Mouse (Mus musculus) midbrain, postnatal 0 days (tissue): ENCODE results near the gene Pwp2. TPM values are rescaled to one million over a fixed set of nuclear protein-coding genes. Genes with fewer than 3 reads are reported as not detected.
A peak's percentile ranks its signal among the peaks of the same experiment; 100 is the strongest.
"Not testable (repeated sequence)": the region's sequence is repeated elsewhere in the genome, so short reads cannot be mapped to it uniquely, and the experiment has no call there.

Experiments used
- ATAC-seq: fragments of 200-750 bp; cut with Nextera tagmentation; 2 replicates; pipeline ENCODE4 v1.8.0; 2017; ENCODE audit warnings: moderate number of reproducible peaks, mild to moderate bottlenecking, moderate TSS enrichment, moderate library complexity; ENCODE audit not compliant: low FRiP score
- DNase-seq: peaks from one replicate; pipeline ENCODE4 v3.0.0-alpha.2; 2015; ENCODE audit warnings: low spot score
- H3K27ac ChIP-seq: fragments of 300-500 bp; sonication (generic); 2 replicates; pipeline ENCODE4 v1.5.1; 2014; ENCODE audit warnings: low read depth, mild to moderate bottlenecking, low read length, mixed read lengths
- H3K27me3 ChIP-seq: fragments of 300-500 bp; sonication (generic); 2 replicates; pipeline ENCODE4 v1.6.1; 2014; ENCODE audit warnings: low read length, control low read depth, mixed read lengths; ENCODE audit not compliant: insufficient read depth
- H3K36me3 ChIP-seq: fragments of 300-500 bp; sonication (generic); 2 replicates; pipeline ENCODE4 v1.6.1; 2014; ENCODE audit warnings: low read length, control low read depth, mixed read lengths; ENCODE audit not compliant: insufficient read depth
- H3K4me1 ChIP-seq: fragments of 300-500 bp; sonication (generic); 2 replicates; pipeline ENCODE4 v1.6.1; 2014; ENCODE audit warnings: mild to moderate bottlenecking, control low read depth, antibody characterized with exemption, low read length, mixed read lengths; ENCODE audit not compliant: insufficient read depth
- H3K4me2 ChIP-seq: fragments of 300-500 bp; sonication (generic); 2 replicates; pipeline ENCODE4 v1.6.1; 2014; ENCODE audit warnings: low read depth, mild to moderate bottlenecking, low read length, mixed read lengths; ENCODE audit not compliant: poor library complexity, severe bottlenecking
- H3K4me3 ChIP-seq: fragments of 300-500 bp; sonication (generic); 2 replicates; pipeline ENCODE4 v1.5.1; 2014; ENCODE audit warnings: low read depth, mild to moderate bottlenecking, low read length, moderate library complexity
- H3K9ac ChIP-seq: fragments of 300-500 bp; sonication (generic); replicated peaks from 2 replicates; pipeline ENCODE4 v1.6.1; 2014; ENCODE audit warnings: mild to moderate bottlenecking, low read length, moderate library complexity, mixed read lengths; ENCODE audit not compliant: poor library complexity, severe bottlenecking
- H3K9me3 ChIP-seq: fragments of 300-500 bp; sonication (generic); 2 replicates; pipeline ENCODE4 v1.6.1; 2016; ENCODE audit warnings: low read length, control low read depth
- CTCF ChIP-seq: IDR thresholded peaks from 2 replicates; pipeline ENCODE4 v1.5.1; 2016; ENCODE audit warnings: antibody characterized with exemption, mild to moderate bottlenecking
- WGBS: fragments of 180-500 bp; shearing (Covaris S2); extraction: QIAGEN DNeasy Blood & Tissue Kit; methylation state at CpG from one replicate; pipeline ENCODE4 v1.1.7; 2014; 5-methylcytosine and 5-hydroxymethylcytosine counted together
- polyA plus RNA-seq: library from polyadenylated mRNA; unstranded; fragments of >200 nt; fragmentation: Nextera tagmentation; extraction: Ambion mirVana; gene quantifications from 2 replicates; pipeline ENCODE4 v1.2.1, GENCODE M21; 2015
- total RNA-seq: library from RNA; depleted of rRNA; stranded (reverse); fragments of >200 nt; gene quantifications from 2 replicates; pipeline ENCODE4 v1.2.3, GENCODE M21; 2014

The Pwp2 gene
- total and polyA plus RNA-seq, 2 experiments from 2014 or later, result 13.4 to 24.5 TPM

- Histone ChIP-seq H3K9me3 (no peaks in the 10 kb centered on the region), H3K27ac (no peak overlapping the region), H3K27me3 (no peaks in the 10 kb centered on the region), H3K36me3 (peaks cover 87% of the 10 kb centered on the region), H3K4me1 (no peaks in the 10 kb centered on the region), H3K4me3 (no peak overlapping the region), H3K4me2 (no peak overlapping the region), H3K9ac (no peak overlapping the region)
- 90% methylated on average over 6 of the region's 6 CpGs for WGBS
- ATAC-seq, result no peak
- DNase-seq, result no peak
- no peak for TF ChIP-seq CTCF
These were observed 31.6 kb upstream of the Pwp2 start for GRCm38 (mm10) chr10:78216376-78217083.

- no peak overlapping the region for H3K27ac ChIP-seq
- no peak overlapping the region for H3K4me3 ChIP-seq
- no peak for TF ChIP-seq CTCF
- DNase-seq, result no peak
- no peak for ATAC-seq
- H3K27me3 ChIP-seq, result no peaks in the 10 kb centered on the region
- H3K4me2 ChIP-seq, result no peak overlapping the region
- no peak overlapping the region for H3K9ac ChIP-seq
- no peaks in the 10 kb centered on the region for H3K9me3 ChIP-seq
- 95% methylated on average over 9 of the region's 9 CpGs for WGBS
- peaks cover 81% of the 10 kb centered on the region for H3K36me3 ChIP-seq
- no peaks in the 10 kb centered on the region for H3K4me1 ChIP-seq
These were observed 29.4 kb upstream of the Pwp2 start for GRCm38 (mm10) chr10:78214371-78214770.

- no peak overlapping the region for H3K4me2 ChIP-seq
- ATAC-seq, result no peak
- H3K27ac ChIP-seq, result no peak overlapping the region
- no peak for DNase-seq
- H3K27me3 ChIP-seq, result no peaks in the 10 kb centered on the region
- no peak overlapping the region for H3K4me3 ChIP-seq
- H3K36me3 ChIP-seq, result peaks cover 83% of the 10 kb centered on the region
- no peaks in the 10 kb centered on the region for H3K9me3 ChIP-seq
- TF ChIP-seq CTCF, result peak; percentile 60
- H3K4me1 ChIP-seq, result no peaks in the 10 kb centered on the region
- WGBS, result 71% methylated on average over 6 of the region's 6 CpGs
- no peak overlapping the region for H3K9ac ChIP-seq
These were observed 26.4 kb upstream of the Pwp2 start for GRCm38 (mm10) chr10:78211311-78211710.

GRCm38 (mm10) chr10:78201182-78201581 is 16.2 kb upstream of the Pwp2 start:
- ATAC-seq (no peak), DNase-seq (no peak)
- no peak overlapping the region for H3K4me3 ChIP-seq
- no peaks in the 10 kb centered on the region for H3K27me3 ChIP-seq
- H3K36me3 ChIP-seq, result peaks cover 87% of the 10 kb centered on the region
- no peaks in the 10 kb centered on the region for H3K4me1 ChIP-seq
- H3K4me2 ChIP-seq, result no peak overlapping the region
- H3K9me3 ChIP-seq, result no peaks in the 10 kb centered on the region
- no peak overlapping the region for H3K9ac ChIP-seq
- H3K27ac ChIP-seq, result no peak overlapping the region
- 89% methylated on average over 4 of the region's 4 CpGs for WGBS
- no peak for TF ChIP-seq CTCF

GRCm38 (mm10) chr10:78192933-78193332 is 8.0 kb upstream of the Pwp2 start:
- 94% methylated on average over 5 of the region's 5 CpGs for WGBS
- H3K9me3 ChIP-seq, result no peaks in the 10 kb centered on the region
- ATAC-seq (no peak), DNase-seq (no peak)
- no peak overlapping the region for H3K27ac ChIP-seq
- no peak overlapping the region for H3K9ac ChIP-seq
- H3K36me3 ChIP-seq, result peaks cover 95% of the 10 kb centered on the region
- no peak overlapping the region for H3K4me2 ChIP-seq
- no peak overlapping the region for H3K4me3 ChIP-seq
- no peaks in the 10 kb centered on the region for H3K27me3 ChIP-seq
- TF ChIP-seq CTCF, result no peak
- no peaks in the 10 kb centered on the region for H3K4me1 ChIP-seq

- not testable (repeated sequence) for H3K9ac ChIP-seq, ATAC-seq, H3K27ac ChIP-seq, H3K4me2 ChIP-seq, H3K9me3 ChIP-seq, H3K27me3 ChIP-seq, DNase-seq, H3K4me3 ChIP-seq, H3K4me1 ChIP-seq
- 94% methylated on average over 4 of the region's 4 CpGs for WGBS
- H3K36me3 ChIP-seq, result peaks cover 57% of the 10 kb centered on the region
These were observed 1.1 kb upstream of the Pwp2 start for GRCm38 (mm10) chr10:78186076-78186475.
